Mouse (Mus musculus) CH12.LX (cell line): ENCODE measurements at regions not wholly inside any gene's neighbourhood (a gene's known extent, or its start where the extent isn't known, plus 50 kb on each side); places are given as distances from the start of the nearest gene placed in this dataset.
"Not testable (repeated sequence)": the region's sequence is repeated elsewhere in the genome, so short reads cannot be mapped to it uniquely, and the experiment has no call there.

Experiments
- DNase-seq: peaks from one replicate; pipeline ENCODE4 v3.0.0-alpha.2; 2013; ENCODE audit errors: extremely low read depth
- H3K27ac ChIP-seq: 2 replicates; pipeline ENCODE4 v1.5.1; 2012; ENCODE audit warnings: low read depth, mild to moderate bottlenecking, control low read depth, moderate library complexity; ENCODE audit not compliant: insufficient read depth
- H3K27me3 ChIP-seq: replicated peaks from 2 replicates; pipeline ENCODE3; 2012; ENCODE audit warnings: inconsistent platforms
- H3K36me3 ChIP-seq, 2 experiments: replicated peaks in 1 of 2; 2 replicates each; pipeline versions ENCODE3 to v1.6.1; 2012; ENCODE audit warnings: inconsistent platforms in 1 of 2, low read length in 1 of 2, mild to moderate bottlenecking in 1 of 2, mixed read lengths in 1 of 2, moderate library complexity in 1 of 2; ENCODE audit not compliant: control insufficient read depth in 1 of 2, insufficient read depth in 1 of 2
- H3K4me1 ChIP-seq, 2 experiments: 2 replicates each; pipeline ENCODE4 v1.6.1; 2012; ENCODE audit warnings: inconsistent platforms in 1 of 2, moderate library complexity in 1 of 2; ENCODE audit not compliant: insufficient read depth in 2 of 2, control insufficient read depth in 1 of 2
- H3K4me2 ChIP-seq: 2 replicates; pipeline ENCODE4 v1.6.1; 2012; ENCODE audit warnings: low read depth, mild to moderate bottlenecking, control low read depth; ENCODE audit not compliant: poor library complexity, insufficient read depth, severe bottlenecking
- H3K4me3 ChIP-seq, 3 experiments: fragments of 150-350 bp in 1 of 3; sonication (generic) in 1 of 3; replicated peaks in 1 of 3; 2 replicates each; pipeline versions ENCODE3 to v1.5.1; 2011 to 2012; ENCODE audit warnings: low read depth in 2 of 3, low read length in 2 of 3, mild to moderate bottlenecking in 2 of 3, moderate library complexity in 2 of 3, control low read depth in 1 of 3, improper control_type of control experiment in 1 of 3, inconsistent platforms in 1 of 3, mixed read lengths in 1 of 3; ENCODE audit not compliant: poor library complexity in 1 of 3
- H3K79me2 ChIP-seq: replicated peaks from 2 replicates; pipeline ENCODE4 v1.6.1; 2012; ENCODE audit warnings: mild to moderate bottlenecking, moderate library complexity; ENCODE audit not compliant: control insufficient read depth, poor library complexity, insufficient read depth, severe bottlenecking; ENCODE audit errors: extremely low read depth
- H3K9ac ChIP-seq: 2 replicates; pipeline ENCODE4 v1.6.1; 2012; ENCODE audit warnings: low read depth, mild to moderate bottlenecking, control low read depth, moderate library complexity; ENCODE audit not compliant: insufficient read depth
- H3K9me3 ChIP-seq: replicated peaks from 2 replicates; pipeline ENCODE3; 2012; ENCODE audit warnings: low read length, inconsistent platforms, mixed read lengths
- BHLHE40 ChIP-seq: IDR thresholded peaks from 2 replicates; pipeline ENCODE4 v1.6.1; 2011; ENCODE audit warnings: mild to moderate bottlenecking, low read depth, low read length, improper control_type of control experiment
- CHD2 ChIP-seq: IDR thresholded peaks from 2 replicates; pipeline ENCODE4 v1.6.1; 2011; ENCODE audit warnings: low read length, improper control_type of control experiment
- ELF1 ChIP-seq: IDR thresholded peaks from 2 replicates; pipeline ENCODE4 v1.6.1; 2014; ENCODE audit warnings: low read depth, mild to moderate bottlenecking, inconsistent platforms, low read length, improper control_type of control experiment
- GABPA ChIP-seq: IDR thresholded peaks from 2 replicates; pipeline ENCODE4 v1.6.1; 2012; ENCODE audit warnings: low read depth, low read length, improper control_type of control experiment, inconsistent platforms; ENCODE audit not compliant: insufficient replicate concordance
- JUN ChIP-seq: IDR thresholded peaks from 2 replicates; pipeline ENCODE4 v1.6.1; 2011; ENCODE audit warnings: low read depth, mild to moderate bottlenecking, low read length, improper control_type of control experiment, moderate library complexity; ENCODE audit not compliant: insufficient read depth
- MAZ ChIP-seq: IDR thresholded peaks from 2 replicates; pipeline ENCODE4 v1.6.1; 2012; ENCODE audit warnings: low read depth, mild to moderate bottlenecking, inconsistent platforms, low read length, improper control_type of control experiment, moderate library complexity
- MXI1 ChIP-seq: IDR thresholded peaks from 2 replicates; pipeline ENCODE4 v1.6.1; 2011; ENCODE audit warnings: mild to moderate bottlenecking, low read depth, low read length, improper control_type of control experiment
- MYC ChIP-seq: IDR thresholded peaks from 2 replicates; pipeline ENCODE4 v1.6.1; 2011; ENCODE audit warnings: low read depth, mild to moderate bottlenecking, improper control_type of control experiment, low read length
- NRF1 ChIP-seq: IDR thresholded peaks from 2 replicates; pipeline ENCODE4 v1.6.1; 2014; ENCODE audit warnings: low read depth, mild to moderate bottlenecking, inconsistent platforms, low read length, improper control_type of control experiment, moderate library complexity
- TBP ChIP-seq: conservative IDR thresholded peaks from 2 replicates; pipeline ENCODE4 v1.6.1; 2011; ENCODE audit warnings: low read depth, low read length, improper control_type of control experiment
- ZMIZ1 ChIP-seq: IDR thresholded peaks from 2 replicates; pipeline ENCODE4 v1.6.1; 2012; ENCODE audit warnings: low read depth, mild to moderate bottlenecking, inconsistent platforms, low read length, improper control_type of control experiment
- dilution Hi-C: fragments of 300-500 bp; cut with MboI; formaldehyde crosslinking; loops from 2 replicates; pipeline ENCODE4 v1.14.3; 2020; ENCODE audit warnings: low sequenced_read_pairs; ENCODE audit not compliant: extremely low pct_unique_long_range_greater_than_20kb, extremely low pct_ligation_motif_present
- in situ Hi-C: fragments of 300-500 bp; cut with MboI; formaldehyde crosslinking; loops from 3 replicates; pipeline ENCODE4 v1.14.3; 2019; ENCODE audit warnings: low sequenced_read_pairs, low pct_ligation_motif_present, low pct_unique_long_range_greater_than_20kb, mixed read lengths

DNA sequence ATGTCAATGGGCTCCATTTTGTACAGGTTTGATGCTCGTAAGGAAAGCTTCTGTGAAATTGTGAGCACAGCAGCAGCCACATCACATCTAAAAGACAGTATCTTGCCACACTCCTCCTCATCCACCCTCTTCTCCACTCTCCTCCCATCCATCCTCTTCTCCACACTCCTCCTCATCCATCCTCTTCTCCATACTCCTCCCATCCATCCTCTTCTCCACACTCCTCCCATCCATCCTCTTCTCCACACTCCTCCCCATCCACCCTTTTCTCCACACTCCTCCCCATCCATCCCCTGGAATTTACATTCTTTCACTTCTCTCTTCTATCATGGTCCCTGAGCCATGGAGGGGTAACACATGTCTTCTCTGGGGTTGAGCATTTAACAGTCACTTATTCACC, 116.7 kb upstream of the Dnajc1 start:
- H3K36me3 ChIP-seq, result no peaks in the 10 kb centered on the region
- H3K9me3 ChIP-seq, result no peaks in the 10 kb centered on the region
- dilution Hi-C loops, result no loop called here
- H3K4me2 ChIP-seq, result no peak overlapping the region
- no peaks in the 10 kb centered on the region for H3K79me2 ChIP-seq
- TF ChIP-seq ELF1 (no peak), ZMIZ1 (no peak), MXI1 (no peak), BHLHE40 (no peak), MYC (no peak), GABPA (no peak), JUN (no peak)
- H3K27me3 ChIP-seq, result no peaks in the 10 kb centered on the region
- DNase-seq, result no peak
- H3K9ac ChIP-seq, result no peak overlapping the region
- no peak overlapping the region for H3K27ac ChIP-seq
- in situ Hi-C loops, result no loop called here
- H3K4me3 ChIP-seq, result no peak overlapping the region
- no peaks in the 10 kb centered on the region for H3K4me1 ChIP-seq

DNA sequence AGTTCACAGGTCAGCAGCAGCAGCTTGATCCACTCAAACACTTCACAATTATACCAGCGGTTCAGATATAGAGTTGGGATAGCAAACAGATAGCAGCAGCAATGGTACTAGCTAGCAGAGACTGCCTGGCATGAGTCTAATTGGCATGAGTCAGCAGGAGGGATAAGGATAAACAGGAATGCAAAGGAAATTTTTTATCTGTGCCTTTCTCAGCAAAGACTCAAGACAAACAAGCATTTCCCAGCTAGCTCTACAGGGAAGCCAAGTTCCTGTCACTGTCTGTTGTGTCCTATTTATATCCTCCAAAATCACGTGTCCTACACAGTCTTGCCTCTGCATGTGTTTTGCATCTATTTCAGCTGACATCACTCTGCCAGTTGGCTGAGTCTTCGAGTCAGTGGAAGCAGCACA, 80.7 kb upstream of the Dnajc1 start:
- no peak overlapping the region for H3K4me2 ChIP-seq
- no peaks in the 10 kb centered on the region for H3K79me2 ChIP-seq
- H3K9me3 ChIP-seq, result peaks cover 14% of the 10 kb centered on the region
- peak; percentile 19 for DNase-seq
- in situ Hi-C loops, result no loop called here
- TF ChIP-seq TBP (no peak), ZMIZ1 (no peak), NRF1 (no peak), MAZ (no peak), BHLHE40 (peak; percentile 40), MXI1 (no peak)
- TF ChIP-seq, all 38 proteins: peak for 1
- H3K4me1 ChIP-seq, result peaks cover 0 to 4% of the 10 kb centered on the region in 2 experiments; a peak in 1 of 4 replicates
- H3K27me3 ChIP-seq, result no peaks in the 10 kb centered on the region
- H3K4me3 ChIP-seq, result no peak overlapping the region
- no peak overlapping the region for H3K9ac ChIP-seq
- H3K27ac ChIP-seq, result no peak overlapping the region
- dilution Hi-C loops, result no loop called here
- H3K36me3 ChIP-seq, result no peaks in the 10 kb centered on the region

DNA sequence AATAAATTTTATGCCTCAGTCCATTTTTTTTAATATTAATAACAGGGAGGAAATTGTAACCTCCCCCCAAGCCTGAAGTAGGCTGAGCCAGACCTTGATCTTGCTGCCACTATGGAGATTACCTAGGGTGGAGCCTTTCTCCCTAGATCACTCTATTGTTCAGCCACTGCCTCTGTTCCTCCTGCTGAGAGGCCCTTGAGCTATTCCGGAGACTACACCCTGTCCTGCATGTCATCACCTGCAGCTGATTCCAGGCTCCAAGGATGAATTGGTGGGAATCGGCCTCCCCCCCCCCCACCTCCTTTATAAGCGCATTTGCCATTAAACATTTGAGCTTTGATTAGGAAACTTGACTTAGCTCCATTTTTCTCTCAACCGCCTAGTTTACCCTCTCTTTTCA, 68.3 kb upstream of the Dnajc1 start:
- dilution Hi-C loops (no loop called here), in situ Hi-C loops (no loop called here)
- no peak for DNase-seq
- no peaks in the 10 kb centered on the region for H3K36me3 ChIP-seq
- H3K4me3 ChIP-seq, result no peak overlapping the region
- no peak overlapping the region for H3K4me2 ChIP-seq
- no peaks in the 10 kb centered on the region for H3K79me2 ChIP-seq
- no peak for TF ChIP-seq MAZ
- no peak for TF ChIP-seq CHD2
- no peaks in the 10 kb centered on the region for H3K27me3 ChIP-seq
- no peaks in the 10 kb centered on the region for H3K9me3 ChIP-seq
- no peaks in the 10 kb centered on the region for H3K4me1 ChIP-seq
- H3K9ac ChIP-seq, result no peak overlapping the region
- H3K27ac ChIP-seq, result no peak overlapping the region

DNA sequence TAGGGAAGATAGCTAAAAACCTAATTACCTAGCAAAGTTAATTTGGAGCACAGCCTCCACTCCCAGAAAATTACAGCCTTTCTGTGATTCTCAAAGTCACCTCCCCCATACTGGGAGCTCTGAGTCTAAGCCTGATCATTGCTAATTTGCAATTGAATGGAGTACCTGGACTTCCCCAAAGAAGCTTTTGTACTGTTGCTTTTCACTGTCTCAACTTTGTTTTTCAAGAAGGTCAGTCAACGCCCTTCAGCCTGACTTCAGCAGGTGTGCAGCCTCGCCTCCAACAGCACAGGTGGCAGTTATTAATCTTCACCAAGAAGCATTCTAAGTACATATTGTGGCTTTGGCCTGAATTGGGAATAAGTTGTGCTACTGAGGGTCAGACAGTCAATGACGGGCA, 67.7 kb upstream of the Dnajc1 start:
- H3K79me2 ChIP-seq, H3K36me3 ChIP-seq, H3K27me3 ChIP-seq, H3K4me1 ChIP-seq, H3K27ac ChIP-seq, DNase-seq, H3K4me3 ChIP-seq, H3K4me2 ChIP-seq, H3K9me3 ChIP-seq, dilution Hi-C loops, H3K9ac ChIP-seq, in situ Hi-C loops: not testable (repeated sequence)

DNA sequence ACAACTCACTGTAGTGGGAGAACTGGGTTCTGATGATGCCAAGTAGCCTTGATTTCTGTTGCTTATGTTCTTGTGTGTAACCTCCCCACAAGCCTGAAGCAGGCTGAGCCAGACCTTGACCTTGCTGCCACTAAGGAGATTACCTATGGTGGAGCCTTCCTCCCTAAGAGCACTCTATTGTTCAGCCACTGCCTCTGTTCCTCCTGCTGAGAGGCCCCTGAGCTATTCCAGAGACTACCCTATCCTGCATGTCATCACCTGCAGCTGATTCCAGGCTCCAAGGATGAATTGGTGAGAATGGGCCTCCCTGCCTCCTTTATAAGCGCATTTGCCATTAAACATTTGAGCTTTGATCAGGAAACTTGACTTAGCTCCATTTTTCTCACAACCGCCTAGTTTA, 60.8 kb upstream of the Dnajc1 start:
- dilution Hi-C loops, in situ Hi-C loops, H3K27me3 ChIP-seq, H3K36me3 ChIP-seq, H3K9me3 ChIP-seq, H3K9ac ChIP-seq, H3K79me2 ChIP-seq, H3K27ac ChIP-seq, H3K4me1 ChIP-seq, H3K4me3 ChIP-seq, H3K4me2 ChIP-seq, DNase-seq: not testable (repeated sequence)
